Mouse (Mus musculus) midbrain, postnatal 0 days (tissue): Measurements from ENCODE around the gene Pnisr. TPM values are rescaled to one million over a fixed set of nuclear protein-coding genes. Genes with fewer than 3 reads are reported as not detected.

Source experiments
- ATAC-seq: fragments of 200-750 bp; cut with Nextera tagmentation; 2 replicates; pipeline ENCODE4 v1.8.0; 2017; ENCODE audit warnings: moderate number of reproducible peaks, mild to moderate bottlenecking, moderate TSS enrichment, moderate library complexity; ENCODE audit not compliant: low FRiP score
- DNase-seq: peaks from one replicate; pipeline ENCODE4 v3.0.0-alpha.2; 2015; ENCODE audit warnings: low spot score
- H3K27ac ChIP-seq: fragments of 300-500 bp; sonication (generic); 2 replicates; pipeline ENCODE4 v1.5.1; 2014; ENCODE audit warnings: low read depth, mild to moderate bottlenecking, low read length, mixed read lengths
- H3K27me3 ChIP-seq: fragments of 300-500 bp; sonication (generic); 2 replicates; pipeline ENCODE4 v1.6.1; 2014; ENCODE audit warnings: low read length, control low read depth, mixed read lengths; ENCODE audit not compliant: insufficient read depth
- H3K36me3 ChIP-seq: fragments of 300-500 bp; sonication (generic); 2 replicates; pipeline ENCODE4 v1.6.1; 2014; ENCODE audit warnings: low read length, control low read depth, mixed read lengths; ENCODE audit not compliant: insufficient read depth
- H3K4me1 ChIP-seq: fragments of 300-500 bp; sonication (generic); 2 replicates; pipeline ENCODE4 v1.6.1; 2014; ENCODE audit warnings: mild to moderate bottlenecking, control low read depth, antibody characterized with exemption, low read length, mixed read lengths; ENCODE audit not compliant: insufficient read depth
- H3K4me2 ChIP-seq: fragments of 300-500 bp; sonication (generic); 2 replicates; pipeline ENCODE4 v1.6.1; 2014; ENCODE audit warnings: low read depth, mild to moderate bottlenecking, low read length, mixed read lengths; ENCODE audit not compliant: poor library complexity, severe bottlenecking
- H3K4me3 ChIP-seq: fragments of 300-500 bp; sonication (generic); 2 replicates; pipeline ENCODE4 v1.5.1; 2014; ENCODE audit warnings: low read depth, mild to moderate bottlenecking, low read length, moderate library complexity
- H3K9ac ChIP-seq: fragments of 300-500 bp; sonication (generic); replicated peaks from 2 replicates; pipeline ENCODE4 v1.6.1; 2014; ENCODE audit warnings: mild to moderate bottlenecking, low read length, moderate library complexity, mixed read lengths; ENCODE audit not compliant: poor library complexity, severe bottlenecking
- H3K9me3 ChIP-seq: fragments of 300-500 bp; sonication (generic); 2 replicates; pipeline ENCODE4 v1.6.1; 2016; ENCODE audit warnings: low read length, control low read depth
- CTCF ChIP-seq: IDR thresholded peaks from 2 replicates; pipeline ENCODE4 v1.5.1; 2016; ENCODE audit warnings: antibody characterized with exemption, mild to moderate bottlenecking
- WGBS: fragments of 180-500 bp; shearing (Covaris S2); extraction: QIAGEN DNeasy Blood & Tissue Kit; methylation state at CpG from one replicate; pipeline ENCODE4 v1.1.7; 2014; 5-methylcytosine and 5-hydroxymethylcytosine counted together
- polyA plus RNA-seq: library from polyadenylated mRNA; unstranded; fragments of >200 nt; fragmentation: Nextera tagmentation; extraction: Ambion mirVana; gene quantifications from 2 replicates; pipeline ENCODE4 v1.2.1, GENCODE M21; 2015
- total RNA-seq: library from RNA; depleted of rRNA; stranded (reverse); fragments of >200 nt; gene quantifications from 2 replicates; pipeline ENCODE4 v1.2.3, GENCODE M21; 2014; rRNA removed

Pnisr gene
- total RNA-seq, result 61.2 and 137 TPM in 2 replicates
- polyA plus RNA-seq, result 161 and 173 TPM in 2 replicates

DNA sequence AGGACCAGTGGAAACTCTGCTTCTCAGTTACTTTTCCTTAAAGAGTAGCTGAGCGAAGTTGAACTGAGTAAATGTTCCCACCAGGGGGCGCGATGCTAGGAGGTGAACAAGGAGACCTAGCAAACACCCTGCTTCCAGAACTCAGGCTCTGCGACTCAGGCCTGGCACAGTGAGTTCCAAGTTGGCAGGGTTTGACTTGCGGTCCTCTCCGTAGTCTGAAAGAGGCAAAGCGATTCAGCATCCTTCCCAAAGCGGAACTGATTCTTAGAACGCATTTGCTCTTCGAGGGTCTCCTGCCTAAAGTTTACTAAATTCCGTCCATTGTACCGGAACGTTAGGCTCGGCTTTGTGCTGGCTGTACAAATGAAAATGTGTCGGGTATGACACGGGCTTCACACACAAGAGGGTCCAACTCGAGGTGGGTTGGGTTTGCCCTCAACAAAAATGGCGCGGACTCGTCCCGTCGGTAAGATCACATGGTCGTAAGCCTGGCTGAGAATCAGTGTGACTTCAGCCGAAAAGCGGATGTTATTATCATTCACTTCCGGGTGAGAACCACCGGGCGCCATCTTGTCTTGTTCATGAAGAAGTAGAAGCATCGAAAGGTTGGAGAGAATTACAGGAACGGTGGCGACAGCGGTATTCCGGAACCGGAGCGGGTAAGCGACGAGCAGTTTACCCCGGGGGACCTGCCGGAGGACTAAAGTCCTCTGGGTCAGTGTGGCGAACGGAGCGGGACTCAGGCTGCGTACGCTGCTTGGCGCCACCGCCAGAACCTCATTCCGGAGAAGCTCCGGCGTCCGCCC, at the start of gene Pnisr:
TSS of gene Pnisr (plus strand) at position 103 of the 806 bp plus-strand sequence.
- no peaks in the 10 kb centered on the region for H3K9me3 ChIP-seq
- WGBS, result under 1% methylated on average over 50 of the region's 50 CpGs
- peak within 1 kb of the TSS; percentile 91 for H3K9ac ChIP-seq
- peak within 1 kb of the TSS; percentile 94 for H3K4me3 ChIP-seq
- H3K27ac ChIP-seq, result peak within 1 kb of the TSS; percentile 100
- 0 out of 2 replicates have a peak, but pooled peaks cover 5% of the 10 kb centered on the region for H3K4me1 ChIP-seq
- H3K4me2 ChIP-seq, result peak within 1 kb of the TSS; percentile 49
- H3K27me3 ChIP-seq, result no peaks in the 10 kb centered on the region
- DNase-seq (peak; percentile 100), ATAC-seq (peak; percentile 98)
- no peaks in the 10 kb centered on the region for H3K36me3 ChIP-seq
- peak; percentile 91 for TF ChIP-seq CTCF

DNA sequence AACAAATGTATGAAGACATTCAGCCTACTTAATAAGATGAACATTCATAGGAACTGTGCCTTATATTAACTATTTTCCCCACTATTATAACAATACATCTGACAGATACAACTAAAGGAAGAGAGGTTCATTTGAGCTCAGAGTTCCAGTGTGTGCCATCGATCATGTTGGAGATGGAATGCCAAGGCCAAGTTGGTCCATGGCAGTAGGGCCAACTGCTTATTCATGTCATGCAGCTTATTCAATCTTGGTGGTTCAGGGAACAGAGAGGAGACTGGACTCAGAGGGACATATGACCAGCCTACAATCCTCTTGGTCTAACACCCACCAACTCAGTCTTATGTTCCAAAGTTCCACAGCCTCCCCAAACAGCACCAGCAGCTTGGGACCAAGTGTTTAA, 46.4 kb upstream of the Pnisr start:
- Histone ChIP-seq H3K36me3 (peaks cover 24% of the 10 kb centered on the region), H3K4me3 (no peak overlapping the region), H3K4me1 (no peaks in the 10 kb centered on the region), H3K27ac (no peak overlapping the region), H3K9ac (no peak overlapping the region), H3K27me3 (no peaks in the 10 kb centered on the region), H3K9me3 (no peaks in the 10 kb centered on the region), H3K4me2 (no peak overlapping the region)
- TF ChIP-seq CTCF, result no peak
- no peak for DNase-seq
- no peak for ATAC-seq
- WGBS, result 98% methylated on average over 1 of the region's 1 CpGs

DNA sequence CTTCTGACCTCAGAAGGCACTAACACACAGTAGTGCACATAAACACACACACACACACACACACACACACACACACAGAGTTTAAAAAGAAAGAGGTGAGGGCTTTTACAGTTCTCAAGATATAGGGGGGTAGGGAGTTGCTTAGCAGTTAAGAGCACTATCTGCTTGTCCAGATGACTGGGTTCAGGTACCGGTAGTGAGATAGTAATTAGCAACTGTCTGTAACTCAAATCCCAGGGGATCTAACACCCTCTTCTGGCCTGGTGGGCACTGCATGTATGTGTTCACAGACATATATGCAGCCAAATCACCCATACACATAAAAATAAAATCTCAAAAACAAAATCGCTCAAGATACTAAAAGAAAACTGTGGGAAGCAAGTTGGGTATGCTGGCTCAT, 45.8 kb upstream of the Pnisr start:
- ATAC-seq, result no peak
- no peak overlapping the region for H3K4me2 ChIP-seq
- 96% methylated on average over 2 of the region's 2 CpGs for WGBS

DNA sequence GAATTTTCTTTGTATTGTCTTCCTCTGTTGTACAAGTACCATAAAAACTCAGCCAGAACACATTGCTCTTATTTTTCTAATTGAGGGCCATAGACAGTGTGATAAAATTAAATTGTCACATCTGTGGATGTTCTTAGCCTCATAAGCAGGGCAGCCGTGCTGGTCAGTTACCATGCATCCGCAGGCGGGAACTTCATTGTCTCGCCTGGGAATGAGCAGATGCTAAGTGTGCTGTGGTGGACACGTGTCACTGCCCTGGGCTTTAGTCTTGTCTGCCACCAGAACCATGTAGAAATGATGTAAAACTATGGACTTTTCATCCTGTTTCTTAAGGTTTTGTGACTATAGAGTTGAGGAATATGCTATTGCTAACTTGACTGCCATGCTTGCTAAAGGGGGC, 40.2 kb upstream of the Pnisr start:
- Histone ChIP-seq H3K4me3 (no peak overlapping the region), H3K36me3 (peaks cover 29% of the 10 kb centered on the region), H3K9ac (no peak overlapping the region), H3K9me3 (no peaks in the 10 kb centered on the region), H3K27me3 (no peaks in the 10 kb centered on the region), H3K4me2 (no peak overlapping the region), H3K27ac (no peak overlapping the region), H3K4me1 (no peaks in the 10 kb centered on the region)
- no peak for ATAC-seq
- no peak for DNase-seq
- TF ChIP-seq CTCF, result no peak
- 61% methylated on average over 5 of the region's 5 CpGs for WGBS

More for the DNA sequence above, 45.8 kb upstream of the Pnisr start:
- H3K4me1 ChIP-seq, result no peaks in the 10 kb centered on the region
- no peaks in the 10 kb centered on the region for H3K9me3 ChIP-seq
- peaks cover 24% of the 10 kb centered on the region for H3K36me3 ChIP-seq
- no peak overlapping the region for H3K4me3 ChIP-seq
- H3K27me3 ChIP-seq, result no peaks in the 10 kb centered on the region
- no peak for DNase-seq
- no peak overlapping the region for H3K9ac ChIP-seq
- no peak for TF ChIP-seq CTCF
- no peak overlapping the region for H3K27ac ChIP-seq

DNA sequence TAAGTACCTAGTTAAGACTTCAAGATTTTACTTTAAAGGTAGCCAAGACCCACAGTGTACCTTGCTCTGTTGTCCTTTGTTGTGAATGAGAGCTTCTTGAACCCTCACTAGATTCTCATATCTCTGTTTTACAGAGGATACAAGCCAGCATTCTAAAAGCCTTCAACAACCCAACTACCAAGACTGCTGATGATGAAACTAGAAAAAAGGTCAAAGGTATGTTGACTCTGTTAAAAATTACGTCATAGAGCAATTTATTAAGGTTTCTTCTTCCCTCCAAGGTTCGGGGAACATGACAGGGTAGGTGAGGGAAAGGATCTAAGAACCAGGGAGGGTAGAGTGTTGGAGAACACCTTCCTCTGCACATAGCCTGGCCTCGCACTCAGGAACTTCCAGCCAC, 36.8 kb upstream of the Pnisr start:
- no peak overlapping the region for H3K27ac ChIP-seq
- TF ChIP-seq CTCF, result no peak
- peaks cover 24% of the 10 kb centered on the region for H3K36me3 ChIP-seq
- H3K9ac ChIP-seq, result no peak overlapping the region
- no peak for DNase-seq
- no peaks in the 10 kb centered on the region for H3K9me3 ChIP-seq
- ATAC-seq, result no peak
- no peaks in the 10 kb centered on the region for H3K4me1 ChIP-seq
- WGBS, result 91% methylated on average over 3 of the region's 3 CpGs
- no peaks in the 10 kb centered on the region for H3K27me3 ChIP-seq
- no peak overlapping the region for H3K4me3 ChIP-seq
- no peak overlapping the region for H3K4me2 ChIP-seq

DNA sequence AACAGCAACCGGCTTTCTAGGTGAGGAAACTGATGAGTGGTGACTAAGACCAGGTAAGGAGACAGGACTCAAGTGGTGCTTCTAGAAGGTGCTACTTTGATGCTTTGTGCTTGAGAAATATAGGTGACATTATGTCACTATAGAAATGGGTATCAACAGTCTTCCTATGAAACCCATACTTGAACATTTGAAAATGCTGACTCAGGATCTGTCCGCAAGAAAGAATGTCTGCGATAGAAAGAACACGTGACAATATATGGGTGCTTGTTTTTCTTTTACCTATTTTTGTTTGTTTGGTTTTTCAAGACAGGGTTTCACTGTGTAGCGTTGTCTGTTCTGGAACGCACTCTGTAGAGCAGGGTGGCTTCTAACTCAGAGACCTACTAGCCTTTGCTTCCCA, 34.7 kb upstream of the Pnisr start:
- H3K4me3 ChIP-seq, result no peak overlapping the region
- no peaks in the 10 kb centered on the region for H3K9me3 ChIP-seq
- TF ChIP-seq CTCF, result no peak
- DNase-seq (no peak), ATAC-seq (no peak)
- H3K27me3 ChIP-seq, result no peaks in the 10 kb centered on the region
- H3K36me3 ChIP-seq, result peaks cover 36% of the 10 kb centered on the region
- no peak overlapping the region for H3K9ac ChIP-seq
- H3K4me1 ChIP-seq, result no peaks in the 10 kb centered on the region
- 93% methylated on average over 6 of the region's 6 CpGs for WGBS
- no peak overlapping the region for H3K27ac ChIP-seq
- no peak overlapping the region for H3K4me2 ChIP-seq
